Mouse (Mus musculus) liver, embryonic 13.5 days (tissue): Measurements from ENCODE around the gene Tifa. TPM values are rescaled to one million over a fixed set of nuclear protein-coding genes. Genes with fewer than 3 reads are reported as not detected.
A peak's percentile ranks its signal among the peaks of the same experiment; 100 is the strongest.

ENCODE experiments used
- ATAC-seq: fragments of 200-750 bp; cut with Nextera tagmentation; 2 replicates; pipeline ENCODE4 v1.8.0; 2017; ENCODE audit warnings: low read depth, mild to moderate bottlenecking, moderate number of reproducible peaks, moderate library complexity
- DNase-seq: peaks from one replicate; pipeline ENCODE4 v3.0.0; 2022
- H3K27ac ChIP-seq: fragments of 300-500 bp; sonication (generic); 2 replicates; pipeline ENCODE4 v1.5.1; 2015; ENCODE audit warnings: moderate library complexity, mild to moderate bottlenecking, inconsistent platforms
- H3K27me3 ChIP-seq: fragments of 300-500 bp; sonication (generic); 2 replicates; pipeline ENCODE4 v1.6.1; 2015; ENCODE audit warnings: mild to moderate bottlenecking, inconsistent platforms
- H3K36me3 ChIP-seq: fragments of 300-500 bp; sonication (generic); 2 replicates; pipeline ENCODE4 v1.6.1; 2015; ENCODE audit warnings: mild to moderate bottlenecking, inconsistent platforms
- H3K4me1 ChIP-seq: fragments of 300-500 bp; sonication (generic); replicated peaks from 2 replicates; pipeline ENCODE4 v1.6.1; 2015; ENCODE audit warnings: inconsistent platforms
- H3K4me2 ChIP-seq: fragments of 300-500 bp; sonication (generic); 2 replicates; pipeline ENCODE4 v1.6.1; 2015; ENCODE audit warnings: inconsistent platforms, mild to moderate bottlenecking, moderate library complexity
- H3K4me3 ChIP-seq: fragments of 300-500 bp; sonication (generic); replicated peaks from 2 replicates; pipeline ENCODE4 v1.5.1; 2015; ENCODE audit warnings: mild to moderate bottlenecking, inconsistent platforms
- H3K9ac ChIP-seq: fragments of 300-500 bp; sonication (generic); 2 replicates; pipeline ENCODE4 v1.6.1; 2015; ENCODE audit warnings: mild to moderate bottlenecking, inconsistent platforms
- H3K9me3 ChIP-seq: fragments of 300-500 bp; sonication (generic); replicated peaks from 2 replicates; pipeline ENCODE4 v1.6.1; 2016; ENCODE audit warnings: inconsistent platforms
- WGBS: fragments of 180-500 bp; shearing (Covaris S2); methylation state at CpG from one replicate; pipeline ENCODE4 v1.1.7; 2015; ENCODE audit not compliant: insufficient replicate concordance; 5-methylcytosine and 5-hydroxymethylcytosine counted together
- polyA plus RNA-seq: library from polyadenylated mRNA; unstranded; fragments of >200 nt; fragmentation: Nextera tagmentation; extraction: Ambion mirVana; gene quantifications from 2 replicates; pipeline ENCODE4 v1.2.1, GENCODE M21; 2015

Tifa gene
- polyA plus RNA-seq, 1 experiment from 2014 or later: 14.2 TPM

- WGBS: 48% methylated on average over 8 of the region's 8 CpGs
- no peaks in the 10 kb centered on the region for H3K9me3 ChIP-seq
- no peak for ATAC-seq
- DNase-seq: no peak
- peaks cover under 1% of the 10 kb centered on the region; the same call in 1 of the 2 replicates for H3K36me3 ChIP-seq
- H3K4me3 ChIP-seq: peak overlapping the region; percentile 87
- H3K27me3 ChIP-seq: 0 out of 2 replicates have a peak, but pooled peaks cover 7% of the 10 kb centered on the region
- peaks cover 40% of the 10 kb centered on the region for H3K4me1 ChIP-seq
- H3K27ac ChIP-seq: peak overlapping the region; percentile 76; the same call in 1 of the 2 replicates
- H3K4me2 ChIP-seq: peak overlapping the region; percentile 91
- peak overlapping the region; percentile 93; the same call in 1 of the 2 replicates for H3K9ac ChIP-seq
These were observed 686 bp upstream of the Tifa start for GRCm38 (mm10) chr3:127788919-127789318.

GRCm38 (mm10) chr3:127790234-127791055, 840 bp downstream of the Tifa start:
- peak; percentile 42 for DNase-seq
- ATAC-seq: peak; percentile 27
- H3K27me3 ChIP-seq: 0 out of 2 replicates have a peak, but pooled peaks cover 7% of the 10 kb centered on the region
- H3K4me3 ChIP-seq: peak overlapping the region; percentile 87
- peaks cover 3% of the 10 kb centered on the region; the same call in 1 of the 2 replicates for H3K9me3 ChIP-seq
- peaks cover 45% of the 10 kb centered on the region for H3K4me1 ChIP-seq
- peak overlapping the region; percentile 93 for H3K9ac ChIP-seq
- peaks cover 7% of the 10 kb centered on the region for H3K36me3 ChIP-seq
- peak overlapping the region; percentile 91 for H3K4me2 ChIP-seq
- H3K27ac ChIP-seq: peak overlapping the region; percentile 95
- WGBS: under 1% methylated on average over 36 of the region's 36 CpGs

GRCm38 (mm10) chr3:127791056-127791483, 1.5 kb downstream of the Tifa start:
- Histone ChIP-seq H3K4me3 (peak overlapping the region; percentile 87), H3K27ac (peak overlapping the region; percentile 95), H3K9me3 (peaks cover 5% of the 10 kb centered on the region; the same call in 1 of the 2 replicates), H3K36me3 (peaks cover 10% of the 10 kb centered on the region), H3K4me1 (peaks cover 45% of the 10 kb centered on the region), H3K4me2 (peak overlapping the region; percentile 91), H3K27me3 (0 out of 2 replicates have a peak, but pooled peaks cover 7% of the 10 kb centered on the region), H3K9ac (peak overlapping the region; percentile 93)
- 3% methylated on average over 15 of the region's 15 CpGs for WGBS
- DNase-seq (peak; percentile 21), ATAC-seq (0 out of 2 replicates have a peak, but pooled peaks have one; percentile 13)

GRCm38 (mm10) chr3:127791595-127792561, 2.3 kb downstream of the Tifa start:
- peak overlapping the region; percentile 91 for H3K4me2 ChIP-seq
- peaks cover 45% of the 10 kb centered on the region for H3K4me1 ChIP-seq
- 13% methylated on average over 4 of the region's 4 CpGs for WGBS
- H3K9ac ChIP-seq: peak overlapping the region; percentile 93
- H3K4me3 ChIP-seq: peak overlapping the region; percentile 87
- peaks cover 19% of the 10 kb centered on the region for H3K36me3 ChIP-seq
- 0 out of 2 replicates have a peak, but pooled peaks cover 7% of the 10 kb centered on the region for H3K27me3 ChIP-seq
- peaks cover 5% of the 10 kb centered on the region; the same call in 1 of the 2 replicates for H3K9me3 ChIP-seq
- DNase-seq (peak; percentile 70), ATAC-seq (peak; percentile 93)
- peak overlapping the region; percentile 95 for H3K27ac ChIP-seq

GRCm38 (mm10) chr3:127793022-127793421, 3.4 kb downstream of the Tifa start:
- Histone ChIP-seq H3K4me2 (peak overlapping the region; percentile 91), H3K4me1 (peaks cover 42% of the 10 kb centered on the region), H3K4me3 (peak overlapping the region; percentile 87; the same call in 1 of the 2 replicates), H3K36me3 (peaks cover 26% of the 10 kb centered on the region), H3K27me3 (0 out of 2 replicates have a peak, but pooled peaks cover 7% of the 10 kb centered on the region), H3K9me3 (peaks cover 5% of the 10 kb centered on the region; the same call in 1 of the 2 replicates), H3K27ac (peak overlapping the region; percentile 95), H3K9ac (0 out of 2 replicates have a peak overlapping the region, but pooled peaks have one; percentile 41)
- no peak for DNase-seq
- no peak for ATAC-seq
- 83% methylated on average over 7 of the region's 7 CpGs for WGBS

- H3K4me3 ChIP-seq: no peak overlapping the region
- H3K27ac ChIP-seq: no peak overlapping the region
- H3K27me3 ChIP-seq: no peaks in the 10 kb centered on the region
- H3K9ac ChIP-seq: no peak overlapping the region
- no peak overlapping the region for H3K4me2 ChIP-seq
- ATAC-seq (no peak), DNase-seq (no peak)
- WGBS: 87% methylated on average over 3 of the region's 3 CpGs
- H3K4me1 ChIP-seq: peaks cover 30% of the 10 kb centered on the region
- H3K36me3 ChIP-seq: peaks cover 30% of the 10 kb centered on the region
- H3K9me3 ChIP-seq: peaks cover 5% of the 10 kb centered on the region; the same call in 1 of the 2 replicates
These were observed 6.2 kb downstream of the Tifa start for GRCm38 (mm10) chr3:127795762-127796161.

- Histone ChIP-seq H3K4me1 (peaks cover 29% of the 10 kb centered on the region), H3K27ac (no peak overlapping the region), H3K9ac (no peak overlapping the region), H3K27me3 (no peaks in the 10 kb centered on the region), H3K9me3 (peaks cover 5% of the 10 kb centered on the region; the same call in 1 of the 2 replicates), H3K36me3 (peaks cover 30% of the 10 kb centered on the region), H3K4me3 (no peak overlapping the region), H3K4me2 (no peak overlapping the region)
- WGBS: 92% methylated on average over 7 of the region's 7 CpGs
- no peak for ATAC-seq
- no peak for DNase-seq
These were observed 6.7 kb downstream of the Tifa start for GRCm38 (mm10) chr3:127796271-127796670.

GRCm38 (mm10) chr3:127801162-127801561, 11.6 kb downstream of the Tifa start:
- H3K4me2 ChIP-seq: no peak overlapping the region
- 77% methylated on average over 8 of the region's 8 CpGs for WGBS
- no peak for ATAC-seq
- no peaks in the 10 kb centered on the region for H3K9me3 ChIP-seq
- H3K27ac ChIP-seq: no peak overlapping the region
- H3K27me3 ChIP-seq: no peaks in the 10 kb centered on the region
- peaks cover 17% of the 10 kb centered on the region for H3K4me1 ChIP-seq
- no peak for DNase-seq
- H3K9ac ChIP-seq: no peak overlapping the region
- H3K36me3 ChIP-seq: peaks cover 24% of the 10 kb centered on the region
- H3K4me3 ChIP-seq: no peak overlapping the region

GRCm38 (mm10) chr3:127802814-127803213, 13.2 kb downstream of the Tifa start:
- ATAC-seq (no peak; the same call in 1 of the 2 replicates), DNase-seq (no peak)
- Histone ChIP-seq H3K27me3 (no peaks in the 10 kb centered on the region), H3K4me3 (no peak overlapping the region), H3K4me2 (0 out of 2 replicates have a peak overlapping the region, but pooled peaks have one; percentile 23), H3K9me3 (no peaks in the 10 kb centered on the region), H3K9ac (peak overlapping the region; percentile 33; the same call in 1 of the 2 replicates), H3K27ac (no peak overlapping the region), H3K36me3 (peaks cover 17% of the 10 kb centered on the region), H3K4me1 (peaks cover 17% of the 10 kb centered on the region)
- 49% methylated on average over 8 of the region's 8 CpGs for WGBS

GRCm38 (mm10) chr3:127804439-127804838, 14.8 kb downstream of the Tifa start:
- Histone ChIP-seq H3K9ac (no peak overlapping the region), H3K27me3 (no peaks in the 10 kb centered on the region), H3K4me1 (peaks cover 17% of the 10 kb centered on the region), H3K27ac (no peak overlapping the region), H3K4me3 (no peak overlapping the region), H3K36me3 (peaks cover 33% of the 10 kb centered on the region), H3K9me3 (no peaks in the 10 kb centered on the region), H3K4me2 (no peak overlapping the region)
- WGBS: 35% methylated on average over 4 of the region's 4 CpGs
- ATAC-seq (peak; percentile 79), DNase-seq (no peak)
